Mouse (Mus musculus) left cerebral cortex, postnatal 4 days (tissue): ENCODE data around the gene Olfr1246. TPM values are rescaled to one million over a fixed set of nuclear protein-coding genes. Genes with fewer than 3 reads are reported as not detected.
"Not testable (repeated sequence)": the region's sequence is repeated elsewhere in the genome, so short reads cannot be mapped to it uniquely, and the experiment has no call there.

Experiments used
- DNase-seq: peaks from one replicate; pipeline ENCODE4 v3.0.0-alpha.2; 2022
- intact Hi-C: fragments of 180-260 bp; cut with DNase I; formaldehyde crosslinking; loops from one replicate; pipeline ENCODE4 v1.15.1; 2025
- total RNA-seq, 2 experiments: library from RNA; stranded (reverse); gene quantifications; 2 replicates each; pipeline ENCODE4 v1.2.3; 2021

Olfr1246 gene
- not detected for total RNA-seq

GRCm38 (mm10) chr2:89593057-89593456 is at the start of gene Olfr1246:
Gene Olfr1246 (minus strand): TSS chr2:89593157.
- intact Hi-C loops = no loop called here
- DNase-seq = no peak

GRCm38 (mm10) chr2:89634883-89635282 is 41.9 kb upstream of the Olfr1246 start, which contains the start of gene Olfr1249:
Gene Olfr1249 (minus strand): TSS chr2:89634983.
- DNase-seq = no peak
- intact Hi-C loops = no loop called here

- intact Hi-C loops, DNase-seq: not testable (repeated sequence)
Measured at GRCm38 (mm10) chr2:89618145-89618544, 25.2 kb upstream of the Olfr1246 start, which contains the start of gene Olfr1248. Gene Olfr1248 (minus strand): TSS chr2:89618245.

- no peak for DNase-seq
- intact Hi-C loops = no loop called here
Measured at GRCm38 (mm10) chr2:89614030-89614429, 21.1 kb upstream of the Olfr1246 start, which contains the start of gene Olfr1247. Gene Olfr1247 (minus strand): TSS chr2:89614130.

- no peak for DNase-seq
- intact Hi-C loops = no loop called here
Measured at GRCm38 (mm10) chr2:89578347-89578746, 14.6 kb downstream of the Olfr1246 start, which contains the start of gene Olfr1245. Gene Olfr1245 (minus strand): TSS chr2:89578447.

- DNase-seq, intact Hi-C loops: not testable (repeated sequence)
Measured at GRCm38 (mm10) chr2:89562706-89563105, 30.3 kb downstream of the Olfr1246 start.

DNA sequence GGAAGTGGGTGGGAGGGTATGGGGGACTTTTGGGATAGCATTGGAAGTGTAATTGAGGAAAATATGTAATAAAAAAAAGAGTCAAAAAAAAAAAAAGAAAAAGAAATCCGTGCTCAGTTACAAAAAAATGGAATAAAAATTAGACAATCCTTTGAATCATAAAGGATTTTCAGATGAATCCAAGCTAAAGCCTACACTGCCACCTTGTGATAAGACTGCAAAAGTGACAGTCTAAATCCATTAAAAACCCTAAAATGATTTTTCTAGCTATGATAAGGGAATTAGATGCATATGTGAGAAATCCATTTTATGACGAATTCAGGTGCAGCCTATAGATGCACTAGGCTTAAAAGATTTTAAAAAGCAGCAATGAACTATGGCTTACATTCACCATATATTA is 48.4 kb downstream of the Olfr1246 start:
- DNase-seq = no peak
- intact Hi-C loops = loop anchor here (5.0 kb wide), 1 partner anchor 1187 kb away; no protein-coding TSS in a partner anchor

GRCm38 (mm10) chr2:89539923-89540322 is 53.0 kb downstream of the Olfr1246 start:
- DNase-seq = no peak
- intact Hi-C loops = loop anchor here (5.0 kb wide), 1 partner anchor 1183 kb away; no protein-coding TSS in a partner anchor

Other genes with a start within 250 kb of the Olfr1246 start
- not detected for gene Olfr1234, start 228.3 kb downstream of the Olfr1246 start, total RNA-seq
- not detected for gene Olfr1238, start 183.5 kb downstream of the Olfr1246 start, total RNA-seq
- not detected for gene Olfr1239, start 172.8 kb downstream of the Olfr1246 start, total RNA-seq
- not detected for gene Olfr1240, start 150.2 kb downstream of the Olfr1246 start, total RNA-seq
- gene Olfr1241, start 106.0 kb downstream of the Olfr1246 start, total RNA-seq = not detected
- gene Olfr1242, start 94.8 kb downstream of the Olfr1246 start, total RNA-seq = not detected
- not detected for gene Olfr1243, start 61.7 kb downstream of the Olfr1246 start, total RNA-seq
- not detected for gene Olfr1245, start 14.7 kb downstream of the Olfr1246 start, total RNA-seq
- gene Olfr1247, start 21.0 kb upstream of the Olfr1246 start, total RNA-seq = under 1 TPM; 0.10 to 0.12 TPM
- not detected for gene Olfr1248, start 25.1 kb upstream of the Olfr1246 start, total RNA-seq
- not detected for gene Olfr1249, start 41.8 kb upstream of the Olfr1246 start, total RNA-seq
- under 1 TPM in 1 of 2 experiments, not detected in 1; 0.08 TPM for gene Olfr1250, start 68.3 kb upstream of the Olfr1246 start, total RNA-seq
- not detected for gene Olfr1251, start 78.8 kb upstream of the Olfr1246 start, total RNA-seq
- not detected for gene Olfr1252, start 131.9 kb upstream of the Olfr1246 start, total RNA-seq
- gene Olfr1253, start 163.9 kb upstream of the Olfr1246 start, total RNA-seq = not detected
- not detected for gene Olfr1254, start 200.5 kb upstream of the Olfr1246 start, total RNA-seq
- not detected for gene Olfr1255, start 218.9 kb upstream of the Olfr1246 start, total RNA-seq
- gene Olfr1256, start 248.4 kb upstream of the Olfr1246 start, total RNA-seq = not detected